Mouse (Mus musculus): ENCODE results near the gene Usp39.

DNA sequence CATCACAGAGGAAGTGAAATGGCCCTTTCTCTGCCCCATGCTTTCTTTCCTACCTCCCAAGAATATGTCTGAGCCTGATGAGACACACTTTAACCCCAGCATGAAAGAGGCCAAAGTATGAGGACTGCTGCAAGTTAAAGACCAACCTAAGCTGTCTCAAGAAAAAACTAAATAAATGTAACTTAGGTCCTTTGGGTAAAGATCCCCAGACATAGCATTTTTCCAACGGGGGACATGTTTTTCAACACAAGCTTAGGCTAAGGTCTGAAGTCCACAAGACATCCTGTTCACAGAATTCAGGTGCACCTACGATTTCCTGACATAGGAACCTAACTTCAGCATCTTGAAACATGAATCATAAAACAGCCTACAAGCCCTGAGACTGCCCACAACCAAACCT lies 5.2 kb upstream of the Usp39 start:
- TF ChIP-seq POLR2A (IDR thresholded peaks at IDR 0.05; ENCODE audit: low read depth, low read length) (no peak), CTCF (conservative IDR thresholded peaks at IDR 0.05; ENCODE audit: insufficient read depth, insufficient read length, low read depth, low read length) (no peak)
